Mouse (Mus musculus) heart, adult 2 months (tissue): ENCODE measurements around the gene Rbm38.

ENCODE experiments used
- CTCF ChIP-seq: fragments of 200-600 bp; IDR thresholded peaks from 2 replicates; pipeline ENCODE4 v1.8.1; 2022; ENCODE audit warnings: antibody characterized with exemption, mild to moderate bottlenecking, moderate library complexity
- EP300 ChIP-seq: fragments of 200-500 bp; IDR thresholded peaks from 2 replicates; pipeline ENCODE4 v1.6.1; 2011; ENCODE audit warnings: low read depth, low read length, control low read depth; ENCODE audit not compliant: insufficient read depth
- POLR2A ChIP-seq: fragments of 200-500 bp; IDR thresholded peaks from 2 replicates; pipeline ENCODE4 v1.6.1; 2011; ENCODE audit warnings: mild to moderate bottlenecking, low read depth, low read length, control low read depth; ENCODE audit not compliant: insufficient read depth

DNA sequence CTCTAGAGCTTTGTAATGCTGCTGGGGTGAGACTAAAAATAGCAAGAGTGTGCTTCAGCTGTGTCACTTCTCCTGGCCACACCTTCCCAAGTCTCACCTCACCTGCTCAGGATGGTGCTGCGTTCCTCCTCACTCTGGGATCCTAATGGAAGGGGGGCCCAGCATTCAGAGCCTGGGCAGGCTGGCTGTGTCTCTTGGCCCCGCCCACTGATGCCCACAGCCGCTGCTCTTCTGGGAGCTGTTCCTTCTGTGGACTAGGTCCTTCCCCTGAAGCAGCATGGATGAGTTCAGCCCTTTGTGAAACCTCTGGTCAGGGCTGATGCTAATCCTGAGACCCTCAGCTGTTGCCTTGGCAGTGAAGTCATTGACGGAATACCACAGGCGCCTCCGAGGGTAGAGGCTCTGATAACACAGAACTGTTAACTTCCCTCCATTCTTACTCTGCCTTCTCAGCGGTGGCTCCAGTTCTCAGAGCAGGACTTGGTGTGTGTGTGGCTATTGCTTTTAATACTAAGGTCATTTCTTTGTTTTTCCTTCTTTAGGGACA is 5.5 kb upstream of the Rbm38 start:
- TF ChIP-seq POLR2A (no peak), CTCF (no peak), EP300 (no peak)
